Comparison of ENCODE assay signal across 8 mouse cellular contexts in genomic region chr15:103069173-103069572, GRCm38 (mm10). TPM values are rescaled to one million over a fixed set of nuclear protein-coding genes. Genes with fewer than 3 reads are reported as not detected.
DNase-seq lines count a peak whose midpoint lies in the region; ATAC-seq lines count a peak whose summit lies in the region.

No protein-coding gene starts in this region.

- H3K4me1 ChIP-seq in limb, embryonic 10.5 days: peaks cover 43% of the 10 kb centered on the region

- H3K4me3 ChIP-seq in limb, embryonic 10.5 days: peak overlapping the region; percentile 43

- ATAC-seq in granulocyte monocyte progenitor cell, adult 5-6 weeks (replicated peaks; ENCODE audit: poor library complexity, severe bottlenecking): no peak
- no peak for ATAC-seq in CD4-positive, CD25-positive, alpha-beta regulatory T cell, adult 4 months

- H3K9me3 ChIP-seq in limb, embryonic 10.5 days (replicated peaks): no peaks in the 10 kb centered on the region

- H3K27ac ChIP-seq in limb, embryonic 10.5 days: peak overlapping the region; percentile 56

- peaks cover 91% of the 10 kb centered on the region for H3K27me3 ChIP-seq in limb, embryonic 10.5 days (ENCODE audit: low read depth, poor library complexity, severe bottlenecking)

- DNase-seq in adrenal gland, adult (ENCODE audit: inconsistent age in 2 of 2, low spot score in 1 of 2): peak; percentile 45 to 70
- DNase-seq in adrenal gland, postnatal 4 days (ENCODE audit: low spot score in 2 of 2): no peak
- DNase-seq in retina, postnatal 1 day: peak; percentile 24
- DNase-seq in retina, embryonic 14.5 days (ENCODE audit: low spot score): no peak
- peak; percentile 71 for DNase-seq in limb, embryonic 10.5 days (ENCODE audit: low spot score)
- no peak for DNase-seq in layer of hippocampus, adult 9-10 months (ENCODE audit: low spot score)

- H3K36me3 ChIP-seq in limb, embryonic 10.5 days: no peaks in the 10 kb centered on the region

- 0% methylated on average over 18 of the region's 18 CpGs for whole genome bisulfite sequencing in limb, embryonic 10.5 days

RNA-seq across cellular contexts. Expression of gene Hoxc4, which starts 50.4 kb away (rescaled TPM):
- 10 to 100 TPM; 11.3 to 13.4 TPM for total RNA-seq in adrenal gland, postnatal 4 days (2021)
- 9.1 and 9.8 TPM in 2 replicates for polyA plus RNA-seq in limb, embryonic 10.5 days (2016; fragmentation: Nextera tagmentation; extraction: Ambion mirVana)
- not detected in 2 replicates for total RNA-seq in granulocyte monocyte progenitor cell, adult 5-6 weeks (2014; fragmentation: Nextera tagmentation)
- not detected in 2 replicates for total RNA-seq in granulocyte monocyte progenitor cell, adult 5-6 weeks (2017)
- not detected for polyA plus RNA-seq in CD4-positive, CD25-positive, alpha-beta regulatory T cell, adult 4 months (2017; shearing (Covaris generic))

Comparison
In these comparisons a context has a peak if more than half of its experiments do, and no peak if none do; other contexts are left out.
1. DNase-seq: peak in adrenal gland, adult (2 of 2), retina, postnatal 1 day (single experiment) and limb, embryonic 10.5 days (single experiment); none in adrenal gland, postnatal 4 days (0 of 2), retina, embryonic 14.5 days (single experiment) and layer of hippocampus, adult 9-10 months (single experiment).
2. RNA of gene Hoxc4, which starts 50.4 kb away (total RNA-seq): 11.3 to 13.4 TPM in adrenal gland, postnatal 4 days; not detected in granulocyte monocyte progenitor cell, adult 5-6 weeks; every median in the first group is over 10 times any median in the second.